Mouse (Mus musculus): Measurements from ENCODE around the gene Noxred1.
"Not testable (repeated sequence)": the region's sequence is repeated elsewhere in the genome, so short reads cannot be mapped to it uniquely, and the experiment has no call there.

Noxred1 gene

GRCm38 (mm10) chr12:87238632-87239031 lies at the start of gene Noxred1:
Noxred1 (minus strand) TSS chr12:87238732.
- DNase-seq, result no peak

- no peak for DNase-seq
Observed at GRCm38 (mm10) chr12:87284726-87285125, 46.2 kb upstream of the Noxred1 start.

- DNase-seq, result no peak
Observed at GRCm38 (mm10) chr12:87284268-87284667, 45.7 kb upstream of the Noxred1 start.

GRCm38 (mm10) chr12:87283706-87284105 lies 45.2 kb upstream of the Noxred1 start:
- DNase-seq, result no peak

GRCm38 (mm10) chr12:87282743-87283142 lies 44.2 kb upstream of the Noxred1 start:
- no peak for DNase-seq

- DNase-seq, result no peak
Observed at GRCm38 (mm10) chr12:87281766-87282165, 43.2 kb upstream of the Noxred1 start.

- DNase-seq, result no peak
Observed at GRCm38 (mm10) chr12:87279879-87280278, 41.3 kb upstream of the Noxred1 start.

GRCm38 (mm10) chr12:87279350-87279749 lies 40.8 kb upstream of the Noxred1 start:
- DNase-seq, result no peak

GRCm38 (mm10) chr12:87278118-87278730 lies 39.7 kb upstream of the Noxred1 start:
- DNase-seq, result no peak

GRCm38 (mm10) chr12:87277251-87277650 lies 38.7 kb upstream of the Noxred1 start:
- not testable (repeated sequence) for DNase-seq

GRCm38 (mm10) chr12:87274853-87275831 lies 36.6 kb upstream of the Noxred1 start:
- DNase-seq, result no peak

- peak; percentile 30 for DNase-seq
Observed at GRCm38 (mm10) chr12:87267682-87268081, 29.1 kb upstream of the Noxred1 start.

- no peak for DNase-seq
Observed at GRCm38 (mm10) chr12:87266827-87267603, 28.5 kb upstream of the Noxred1 start.

- DNase-seq, result peak; percentile 90
Observed at GRCm38 (mm10) chr12:87266108-87266826, 27.7 kb upstream of the Noxred1 start, which contains the start of the genes Vipas39 and Ahsa1. Vipas39 (minus strand) TSS chr12:87266256. Ahsa1 (plus strand) TSS chr12:87266479.

GRCm38 (mm10) chr12:87265444-87265843 lies 26.9 kb upstream of the Noxred1 start:
- no peak for DNase-seq

- no peak for DNase-seq
Observed at GRCm38 (mm10) chr12:87260562-87260961, 22.0 kb upstream of the Noxred1 start.

- no peak for DNase-seq
Observed at GRCm38 (mm10) chr12:87256629-87257028, 18.1 kb upstream of the Noxred1 start.

- no peak for DNase-seq
Observed at GRCm38 (mm10) chr12:87253878-87254277, 15.3 kb upstream of the Noxred1 start.

- DNase-seq, result no peak
Observed at GRCm38 (mm10) chr12:87250161-87250560, 11.6 kb upstream of the Noxred1 start.

- DNase-seq, result no peak
Observed at GRCm38 (mm10) chr12:87236882-87237483, 1.5 kb downstream of the Noxred1 start.

GRCm38 (mm10) chr12:87230379-87230895 lies 8.1 kb downstream of the Noxred1 start:
- no peak for DNase-seq

- DNase-seq, result no peak
Observed at GRCm38 (mm10) chr12:87229633-87230032, 8.9 kb downstream of the Noxred1 start.
